Mouse (Mus musculus) left cerebral cortex, postnatal 14 days (tissue): ENCODE results near the gene Sox6. TPM values are rescaled to one million over a fixed set of nuclear protein-coding genes. Genes with fewer than 3 reads are reported as not detected.

Experiments used
- DNase-seq, 2 experiments: peaks; one replicate each; pipeline ENCODE4 v3.0.0; 2021 to 2022; ENCODE audit warnings: low spot score in 2 of 2, mixed read lengths in 1 of 2
- intact Hi-C: fragments of 180-260 bp; cut with DNase I; formaldehyde crosslinking; loops from one replicate; pipeline ENCODE4 v1.15.1; 2025
- total RNA-seq, 2 experiments: library from RNA; stranded (reverse); gene quantifications; 2 replicates each; pipeline ENCODE4 v1.2.3; 2021

Sox6 gene
- total RNA-seq, 2 experiments from 2014 or later: 32.7 to 39.9 TPM

GRCm38 (mm10) chr7:115789116-115789823 is 249.3 kb downstream of the Sox6 start:
- intact Hi-C loops: no loop called here
- DNase-seq: no peak

- intact Hi-C loops: no loop called here
- no peak for DNase-seq
Measured at GRCm38 (mm10) chr7:115783982-115784917, 254.3 kb downstream of the Sox6 start.

- no peak for DNase-seq
- intact Hi-C loops: no loop called here
Measured at GRCm38 (mm10) chr7:115780148-115780547, 258.4 kb downstream of the Sox6 start.

- intact Hi-C loops: no loop called here
- no peak for DNase-seq
Measured at GRCm38 (mm10) chr7:115779544-115779943, 259.1 kb downstream of the Sox6 start.

- no peak for DNase-seq
- intact Hi-C loops: no loop called here
Measured at GRCm38 (mm10) chr7:115776736-115777135, 261.9 kb downstream of the Sox6 start.

GRCm38 (mm10) chr7:115776324-115776723 is 262.3 kb downstream of the Sox6 start:
- intact Hi-C loops: no loop called here
- DNase-seq: no peak

GRCm38 (mm10) chr7:115766316-115766715 is 272.3 kb downstream of the Sox6 start:
- no peak for DNase-seq
- intact Hi-C loops: no loop called here

- intact Hi-C loops: no loop called here
- no peak for DNase-seq
Measured at GRCm38 (mm10) chr7:115763851-115764250, 274.7 kb downstream of the Sox6 start.

GRCm38 (mm10) chr7:115758172-115758571 is 280.4 kb downstream of the Sox6 start:
- intact Hi-C loops: loop anchor here (10.0 kb wide), 1 partner anchor 277 kb away; the partner anchor contains the start of genes 1110004F10Rik and Sox6
- no peak for DNase-seq

GRCm38 (mm10) chr7:115755272-115755671 is 283.3 kb downstream of the Sox6 start:
- no peak for DNase-seq
- intact Hi-C loops: loop anchor here (10.0 kb wide), 1 partner anchor 280 kb away; the partner anchor contains the start of genes 1110004F10Rik and Sox6

- DNase-seq: no peak
- intact Hi-C loops: loop anchor here (10.0 kb wide), 1 partner anchor 281 kb away; the partner anchor contains the start of genes 1110004F10Rik and Sox6
Measured at GRCm38 (mm10) chr7:115754216-115754615, 284.4 kb downstream of the Sox6 start.

- intact Hi-C loops: loop anchor here (10.0 kb wide), 1 partner anchor 283 kb away; the partner anchor contains the start of genes 1110004F10Rik and Sox6
- DNase-seq: no peak
Measured at GRCm38 (mm10) chr7:115752121-115752634, 286.4 kb downstream of the Sox6 start.

- intact Hi-C loops: loop anchor here (10.0 kb wide), 1 partner anchor 284 kb away; the partner anchor contains the start of genes 1110004F10Rik and Sox6
- DNase-seq: no peak
Measured at GRCm38 (mm10) chr7:115751083-115751482, 287.5 kb downstream of the Sox6 start.

- intact Hi-C loops: loop anchor here (10.0 kb wide), 1 partner anchor 284 kb away; the partner anchor contains the start of genes 1110004F10Rik and Sox6
- no peak for DNase-seq
Measured at GRCm38 (mm10) chr7:115750275-115750825, 288.2 kb downstream of the Sox6 start.

GRCm38 (mm10) chr7:115747541-115747940 is 291.1 kb downstream of the Sox6 start:
- DNase-seq: no peak

GRCm38 (mm10) chr7:115745672-115746253 is 292.8 kb downstream of the Sox6 start:
- DNase-seq: no peak
- intact Hi-C loops: no loop called here

More at GRCm38 (mm10) chr7:115747541-115747940, 291.1 kb downstream of the Sox6 start:
- intact Hi-C loops: no loop called here

GRCm38 (mm10) chr7:115734137-115734536 is 304.5 kb downstream of the Sox6 start:
- intact Hi-C loops: no loop called here
- DNase-seq: no peak

- DNase-seq: no peak
- intact Hi-C loops: no loop called here
Measured at GRCm38 (mm10) chr7:115732824-115733223, 305.8 kb downstream of the Sox6 start.

GRCm38 (mm10) chr7:115726776-115727175 is 311.8 kb downstream of the Sox6 start:
- DNase-seq: no peak
- intact Hi-C loops: no loop called here
